Comparison of ENCODE assay signal across 13 mouse cellular contexts in genomic region chr9:64408821-64409220, GRCm38 (mm10).
"Had no signal": no experiment of that assay in that cellular context is flagged by ENCODE, and none has a peak within 500 bp of the region (broad histone marks: within the 10 kb centered on the region; RNA-seq: fewer than 3 reads in every experiment).

No protein-coding gene starts in this region.

- H3K36me3 ChIP-seq: intestine, embryonic 15.5 days; liver, embryonic 15.5 days; lung, embryonic 15.5 days; midbrain, embryonic 12.5 days had no signal

- H3K9ac ChIP-seq: intestine, embryonic 15.5 days; liver, embryonic 15.5 days; lung, embryonic 15.5 days; midbrain, embryonic 12.5 days had no signal

- H3K4me2 ChIP-seq: intestine, embryonic 15.5 days; liver, embryonic 11.5 days; liver, embryonic 15.5 days; lung, embryonic 15.5 days; midbrain, embryonic 12.5 days had no signal

- H3K4me1 ChIP-seq: intestine, embryonic 15.5 days; liver, embryonic 15.5 days; lung, embryonic 15.5 days; midbrain, embryonic 12.5 days had no signal

- H3K4me3 ChIP-seq: intestine, embryonic 15.5 days; left cerebral cortex, adult 2 months; liver, embryonic 15.5 days; lung, embryonic 15.5 days; midbrain, embryonic 12.5 days had no signal

- ATAC-seq: intestine, embryonic 15.5 days had no signal

- H3K27me3 ChIP-seq: intestine, embryonic 15.5 days; lung, embryonic 15.5 days; midbrain, embryonic 12.5 days had no signal

- H3K27ac ChIP-seq: intestine, embryonic 15.5 days; left cerebral cortex, adult 2 months; liver, embryonic 15.5 days; lung, embryonic 15.5 days; midbrain, embryonic 12.5 days had no signal

- DNase-seq: kidney, adult 8-10 months; lung, postnatal 14 days; retina, postnatal 1 day; right cerebral cortex, postnatal 4 days; spleen, adult 18-20 months; thymus, adult 18-20 months; thymus, postnatal 14 days had no signal

- H3K9me3 ChIP-seq: intestine, embryonic 15.5 days; liver, embryonic 15.5 days; lung, embryonic 15.5 days; midbrain, embryonic 12.5 days had no signal
